Mouse (Mus musculus): ENCODE measurements around the gene Cenpp. TPM values are rescaled to one million over a fixed set of nuclear protein-coding genes. Genes with fewer than 3 reads are reported as not detected.

Gene Cenpp
- polyA plus RNA-seq, 1 experiment from 2014 or later, result 38.4 TPM

DNA sequence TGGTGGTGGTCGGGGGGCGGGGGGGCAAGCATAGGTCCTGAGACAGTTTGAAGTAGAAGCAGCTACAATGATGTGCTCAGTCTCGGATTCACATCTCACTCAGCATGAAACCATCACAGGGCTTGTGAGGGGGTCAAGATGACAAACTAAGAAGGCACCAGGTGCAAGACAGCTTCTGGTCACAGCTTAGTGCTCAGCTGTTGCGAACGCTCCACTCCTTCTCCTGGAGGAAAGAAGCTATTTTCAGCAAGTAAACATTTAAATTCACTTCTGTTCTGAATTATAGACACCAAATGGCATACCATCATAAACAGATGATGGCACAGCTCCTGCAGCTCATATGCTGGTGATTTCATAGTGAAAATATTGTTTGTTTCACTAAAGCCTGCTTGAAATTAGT lies 167.2 kb downstream of the Cenpp start:
- Histone ChIP-seq H3K9me3 (replicated peaks) (no peaks in the 10 kb centered on the region), H3K4me3 (no peak overlapping the region), H3K4me1 (no peaks in the 10 kb centered on the region), H3K27me3 (ENCODE audit: low read depth, poor library complexity, severe bottlenecking) (no peaks in the 10 kb centered on the region), H3K27ac (replicated peaks) (no peak overlapping the region), H3K36me3 (no peaks in the 10 kb centered on the region)
- WGBS, result 90% methylated on average over 5 of the region's 5 CpGs
- DNase-seq (ENCODE audit: low spot score), result no peak

DNA sequence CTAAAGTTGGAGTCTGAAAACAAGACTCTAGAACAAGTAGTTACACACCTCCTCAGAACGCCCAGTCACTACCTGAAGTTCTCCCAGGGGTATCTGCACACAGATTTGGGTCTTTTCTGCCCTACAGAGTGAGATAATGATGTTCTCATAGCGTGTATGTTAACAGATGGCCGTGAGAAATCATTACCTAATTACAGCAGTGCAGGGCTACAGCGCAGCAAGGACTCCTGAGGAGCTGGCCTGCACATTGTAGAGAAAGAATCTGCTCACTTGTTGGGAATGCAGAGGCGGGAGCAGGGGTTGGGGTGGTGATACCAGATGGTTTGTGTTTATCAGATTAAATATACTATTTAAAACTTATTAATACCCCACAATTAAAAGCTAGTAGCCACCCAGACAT lies 172.0 kb downstream of the Cenpp start:
- H3K27ac ChIP-seq (replicated peaks), result no peak overlapping the region
- no peaks in the 10 kb centered on the region for H3K9me3 ChIP-seq (replicated peaks)
- H3K27me3 ChIP-seq (ENCODE audit: low read depth, poor library complexity, severe bottlenecking), result no peaks in the 10 kb centered on the region
- no peaks in the 10 kb centered on the region for H3K36me3 ChIP-seq
- H3K4me1 ChIP-seq, result no peaks in the 10 kb centered on the region
- 86% methylated on average over 5 of the region's 5 CpGs for WGBS
- no peak for DNase-seq (ENCODE audit: low spot score)
- H3K4me3 ChIP-seq, result no peak overlapping the region

DNA sequence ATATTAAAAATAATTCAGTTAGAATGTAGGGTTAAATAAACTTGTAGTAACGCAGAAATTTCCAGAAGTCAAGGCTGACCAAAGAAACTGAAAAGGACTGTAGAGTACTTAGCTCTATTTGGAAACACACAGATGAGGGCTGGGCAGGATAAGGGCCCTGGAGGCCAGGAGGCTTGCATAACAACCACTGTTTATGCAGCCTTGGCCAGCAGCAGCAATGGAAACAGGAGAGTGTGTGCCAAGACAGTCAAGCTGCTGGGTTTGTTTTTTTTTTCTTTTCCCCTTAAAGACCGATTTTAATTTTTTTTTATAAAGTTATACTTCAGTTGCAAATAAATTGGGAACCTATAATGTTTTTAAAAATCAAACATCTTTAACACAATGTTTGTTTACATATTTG lies 172.5 kb downstream of the Cenpp start:
- Histone ChIP-seq H3K9me3 (replicated peaks) (no peaks in the 10 kb centered on the region), H3K4me3 (no peak overlapping the region), H3K27me3 (ENCODE audit: low read depth, poor library complexity, severe bottlenecking) (no peaks in the 10 kb centered on the region), H3K27ac (replicated peaks) (no peak overlapping the region), H3K4me1 (no peaks in the 10 kb centered on the region), H3K36me3 (no peaks in the 10 kb centered on the region)
- DNase-seq (ENCODE audit: low spot score), result no peak
- 83% methylated on average over 2 of the region's 2 CpGs for WGBS

DNA sequence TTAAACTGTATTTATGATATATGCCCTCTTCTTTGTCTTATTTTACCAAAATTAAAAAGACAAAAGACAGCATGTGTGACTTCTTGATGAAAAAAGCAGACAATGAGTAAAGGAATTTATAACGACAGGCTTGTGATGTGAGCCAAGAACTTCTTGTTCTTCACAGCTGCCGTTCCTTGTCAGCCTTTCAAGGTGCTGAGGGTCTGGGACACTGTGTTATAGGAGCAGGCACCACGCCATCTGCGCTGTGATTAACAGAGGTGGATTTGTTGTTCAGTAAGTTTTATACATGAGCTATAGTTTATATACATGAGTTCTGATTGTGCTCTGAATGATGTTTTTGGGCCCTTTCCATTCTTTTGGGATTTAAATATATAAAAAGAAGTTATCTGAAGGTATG lies 173.2 kb downstream of the Cenpp start:
- Histone ChIP-seq H3K4me3 (no peak overlapping the region), H3K9me3 (replicated peaks) (no peaks in the 10 kb centered on the region), H3K27me3 (ENCODE audit: low read depth, poor library complexity, severe bottlenecking) (no peaks in the 10 kb centered on the region), H3K36me3 (no peaks in the 10 kb centered on the region), H3K27ac (replicated peaks) (no peak overlapping the region), H3K4me1 (no peaks in the 10 kb centered on the region)
- 91% methylated on average over 4 of the region's 4 CpGs for WGBS
- no peak for DNase-seq (ENCODE audit: low spot score)

DNA sequence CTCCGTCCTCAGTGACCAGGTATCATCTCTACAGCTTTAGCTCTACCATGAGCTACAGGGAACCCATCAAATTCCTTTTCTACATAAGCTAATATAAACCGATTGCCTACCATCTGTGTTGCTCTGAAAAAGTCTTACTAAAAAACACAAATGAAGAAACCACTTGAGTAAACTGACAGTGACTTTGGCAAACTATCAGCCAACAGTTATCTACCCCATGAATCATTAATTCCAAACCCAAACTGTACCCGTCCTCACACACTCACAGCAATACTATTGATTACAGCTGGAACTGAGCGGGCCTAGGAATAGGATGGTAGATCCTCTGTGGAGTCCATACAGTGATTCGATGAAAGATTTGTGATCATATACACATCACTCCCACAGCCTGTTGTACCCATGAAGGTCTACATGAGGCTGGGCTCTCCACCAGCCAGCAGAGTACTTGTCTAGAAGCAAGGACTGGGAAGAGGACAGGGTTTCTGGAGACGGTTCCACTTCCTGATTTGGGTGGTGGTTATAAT lies 173.7 kb downstream of the Cenpp start:
- no peaks in the 10 kb centered on the region for H3K36me3 ChIP-seq
- DNase-seq (ENCODE audit: low spot score), result no peak
- no peak overlapping the region for H3K4me3 ChIP-seq
- H3K4me1 ChIP-seq, result no peaks in the 10 kb centered on the region
- no peak overlapping the region for H3K27ac ChIP-seq (replicated peaks)
- whole genome bisulfite sequencing, result 90% methylated on average over 6 of the region's 6 CpGs
- no peaks in the 10 kb centered on the region for H3K9me3 ChIP-seq (replicated peaks)
- H3K27me3 ChIP-seq (ENCODE audit: low read depth, poor library complexity, severe bottlenecking), result no peaks in the 10 kb centered on the region

DNA sequence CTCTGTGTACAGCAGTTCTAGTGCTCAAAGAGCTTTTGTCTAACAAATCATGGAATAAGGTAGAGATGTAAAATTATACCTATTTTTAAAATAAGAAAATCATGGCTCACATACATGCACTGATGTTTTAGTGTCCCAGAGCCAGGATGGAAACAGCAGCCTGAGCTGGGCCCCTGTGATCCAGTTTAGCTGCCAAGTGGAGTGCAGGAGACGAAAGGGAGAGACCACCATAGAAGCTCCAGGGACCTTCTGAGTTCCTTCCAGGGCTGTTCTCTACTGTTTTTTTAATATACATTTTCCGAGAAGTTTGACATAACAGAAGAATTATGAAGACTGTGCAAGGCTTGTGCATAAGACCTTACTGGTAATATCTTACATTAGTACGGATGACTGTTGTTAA lies 174.7 kb downstream of the Cenpp start:
- Histone ChIP-seq H3K9me3 (replicated peaks) (no peaks in the 10 kb centered on the region), H3K4me1 (no peaks in the 10 kb centered on the region), H3K27me3 (ENCODE audit: low read depth, poor library complexity, severe bottlenecking) (no peaks in the 10 kb centered on the region), H3K36me3 (no peaks in the 10 kb centered on the region), H3K27ac (replicated peaks) (no peak overlapping the region), H3K4me3 (no peak overlapping the region)
- no peak for DNase-seq (ENCODE audit: low spot score)
- 94% methylated on average over 3 of the region's 3 CpGs for WGBS

DNA sequence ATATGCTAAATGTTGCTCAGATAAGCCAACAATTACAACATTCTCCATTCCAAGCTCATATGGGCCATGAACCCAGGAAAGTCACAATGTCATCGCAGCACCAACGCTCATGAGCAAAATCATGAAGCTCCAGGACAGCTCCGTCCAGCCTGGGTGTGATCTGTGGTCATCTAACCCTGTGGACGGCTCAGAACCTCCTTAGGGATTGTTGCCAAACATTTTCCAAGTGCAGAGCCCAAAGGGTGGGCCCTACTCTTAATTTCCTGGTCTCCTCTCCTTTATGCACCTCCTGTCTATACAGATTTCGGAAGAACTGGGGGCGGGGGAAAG lies 179.9 kb downstream of the Cenpp start:
- Histone ChIP-seq H3K27ac (replicated peaks) (no peak overlapping the region), H3K4me1 (peaks cover 7% of the 10 kb centered on the region), H3K36me3 (no peaks in the 10 kb centered on the region; the same call in 1 of the 2 replicates), H3K4me3 (no peak overlapping the region), H3K9me3 (replicated peaks) (no peaks in the 10 kb centered on the region), H3K27me3 (ENCODE audit: low read depth, poor library complexity, severe bottlenecking) (no peaks in the 10 kb centered on the region)
- WGBS, result 93% methylated on average over 6 of the region's 6 CpGs
- no peak for DNase-seq (ENCODE audit: low spot score)

DNA sequence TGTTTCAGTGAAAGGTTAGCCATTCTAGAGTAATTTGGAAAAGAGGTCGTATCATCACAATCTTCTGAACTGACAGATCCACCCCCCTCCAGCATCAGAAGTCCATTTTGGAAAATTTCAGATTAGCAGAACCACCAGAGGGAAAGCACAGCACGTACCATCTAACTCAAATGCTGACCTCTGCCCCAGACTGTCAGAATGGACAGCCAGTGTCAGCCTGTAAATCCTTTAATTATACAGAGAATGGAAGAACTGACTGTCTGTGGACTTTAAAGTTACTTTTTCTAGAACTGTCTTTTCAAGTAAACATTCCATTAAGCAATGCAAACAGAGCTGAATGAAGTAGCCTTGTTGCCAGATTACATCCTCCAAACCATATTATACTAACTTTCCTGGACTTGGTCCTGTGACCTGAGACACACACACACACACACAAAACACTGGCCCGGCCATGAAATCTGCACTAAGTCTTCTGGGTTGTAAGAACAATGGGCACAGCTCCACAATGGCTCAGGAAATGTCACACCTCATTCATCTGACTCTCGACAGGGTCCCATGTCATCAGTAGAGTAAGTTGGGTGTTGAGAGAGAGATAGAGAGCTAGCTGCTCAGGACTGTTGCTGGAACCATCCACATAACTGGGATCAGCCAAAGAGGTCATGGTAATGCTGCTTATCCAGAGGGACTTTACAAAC lies 180.5 kb downstream of the Cenpp start:
- no peaks in the 10 kb centered on the region for H3K9me3 ChIP-seq (replicated peaks)
- no peak for DNase-seq (ENCODE audit: low spot score)
- H3K27me3 ChIP-seq (ENCODE audit: low read depth, poor library complexity, severe bottlenecking), result no peaks in the 10 kb centered on the region
- H3K36me3 ChIP-seq, result no peaks in the 10 kb centered on the region; the same call in 1 of the 2 replicates
- H3K4me3 ChIP-seq, result no peak overlapping the region
- H3K4me1 ChIP-seq, result peaks cover 7% of the 10 kb centered on the region
- no peak overlapping the region for H3K27ac ChIP-seq (replicated peaks)
- WGBS, result 69% methylated on average over 4 of the region's 4 CpGs

DNA sequence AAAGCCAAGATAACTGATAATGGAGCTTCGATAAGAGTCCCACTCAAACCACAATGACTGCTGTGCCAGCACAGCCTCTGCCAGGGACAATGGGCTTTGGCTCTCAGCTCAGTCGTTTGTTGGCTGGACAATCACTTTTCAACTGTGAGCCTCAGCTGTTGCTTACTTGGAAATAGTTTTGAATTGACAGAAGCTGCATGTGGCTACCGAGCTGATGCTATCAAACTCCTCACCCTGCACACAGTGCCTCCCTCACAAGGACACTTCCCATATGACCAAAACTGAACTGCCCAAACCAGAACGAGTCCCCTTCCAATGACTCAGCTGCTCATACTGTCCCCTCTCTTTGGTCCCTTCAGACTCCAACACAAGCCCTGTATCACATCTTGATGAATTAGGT lies 181.8 kb downstream of the Cenpp start:
- H3K27ac ChIP-seq (replicated peaks), result no peak overlapping the region
- H3K9me3 ChIP-seq (replicated peaks), result no peaks in the 10 kb centered on the region
- H3K4me3 ChIP-seq, result no peak overlapping the region
- H3K27me3 ChIP-seq (ENCODE audit: low read depth, poor library complexity, severe bottlenecking), result no peaks in the 10 kb centered on the region
- peaks cover under 1% of the 10 kb centered on the region for H3K36me3 ChIP-seq
- 88% methylated on average over 4 of the region's 4 CpGs for WGBS
- H3K4me1 ChIP-seq, result peaks cover 7% of the 10 kb centered on the region
- no peak for DNase-seq (ENCODE audit: low spot score)

DNA sequence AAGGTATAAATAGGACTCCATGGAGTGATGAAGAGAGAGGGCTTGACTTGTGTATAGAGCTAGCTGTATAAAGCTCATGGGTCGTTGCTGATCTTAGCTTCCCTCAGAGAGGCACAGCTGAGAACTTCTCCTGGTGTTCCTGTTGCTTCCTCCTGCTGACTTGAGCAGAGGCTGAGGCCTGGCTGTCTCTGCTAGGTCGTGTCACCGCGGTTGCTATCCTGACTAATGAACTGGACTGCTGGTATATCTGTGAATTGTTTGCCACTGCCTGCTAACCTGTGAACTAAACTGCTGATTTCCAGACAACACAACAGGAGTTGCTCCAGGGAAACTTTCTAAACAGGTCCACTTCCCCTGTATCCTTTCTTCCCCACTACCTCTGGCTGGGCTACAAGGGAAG lies 182.3 kb downstream of the Cenpp start:
- Histone ChIP-seq H3K27me3 (ENCODE audit: low read depth, poor library complexity, severe bottlenecking) (no peaks in the 10 kb centered on the region), H3K4me1 (peaks cover 7% of the 10 kb centered on the region), H3K27ac (replicated peaks) (no peak overlapping the region), H3K9me3 (replicated peaks) (no peaks in the 10 kb centered on the region), H3K4me3 (no peak overlapping the region), H3K36me3 (peaks cover 5% of the 10 kb centered on the region)
- no peak for DNase-seq (ENCODE audit: low spot score)
- 90% methylated on average over 4 of the region's 4 CpGs for WGBS

DNA sequence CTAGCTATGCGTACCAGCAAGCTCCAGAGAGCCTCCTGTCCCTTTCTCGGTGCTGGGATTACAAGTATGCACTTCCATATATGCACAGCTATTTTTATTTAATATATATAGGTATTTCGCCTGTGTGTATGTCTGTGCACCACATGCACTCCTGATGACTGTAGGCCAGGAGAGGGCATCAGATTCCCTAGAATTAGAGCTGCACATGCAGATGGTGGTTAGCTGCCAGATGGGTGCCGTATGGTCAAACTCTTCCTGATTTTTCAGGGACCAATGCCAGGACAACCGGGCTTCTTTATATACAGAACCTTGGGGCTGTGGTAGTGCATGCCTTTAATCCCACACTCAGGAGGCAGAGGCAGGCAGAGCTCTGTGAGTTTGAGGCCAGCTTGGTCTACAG lies 183.6 kb downstream of the Cenpp start:
- no peak overlapping the region for H3K27ac ChIP-seq (replicated peaks)
- H3K9me3 ChIP-seq (replicated peaks), result no peaks in the 10 kb centered on the region
- DNase-seq (ENCODE audit: low spot score), result no peak
- no peak overlapping the region for H3K4me3 ChIP-seq
- 95% methylated on average over 5 of the region's 5 CpGs for WGBS
- no peaks in the 10 kb centered on the region for H3K27me3 ChIP-seq (ENCODE audit: low read depth, poor library complexity, severe bottlenecking)
- H3K4me1 ChIP-seq, result peaks cover 7% of the 10 kb centered on the region
- H3K36me3 ChIP-seq, result peaks cover 18% of the 10 kb centered on the region

DNA sequence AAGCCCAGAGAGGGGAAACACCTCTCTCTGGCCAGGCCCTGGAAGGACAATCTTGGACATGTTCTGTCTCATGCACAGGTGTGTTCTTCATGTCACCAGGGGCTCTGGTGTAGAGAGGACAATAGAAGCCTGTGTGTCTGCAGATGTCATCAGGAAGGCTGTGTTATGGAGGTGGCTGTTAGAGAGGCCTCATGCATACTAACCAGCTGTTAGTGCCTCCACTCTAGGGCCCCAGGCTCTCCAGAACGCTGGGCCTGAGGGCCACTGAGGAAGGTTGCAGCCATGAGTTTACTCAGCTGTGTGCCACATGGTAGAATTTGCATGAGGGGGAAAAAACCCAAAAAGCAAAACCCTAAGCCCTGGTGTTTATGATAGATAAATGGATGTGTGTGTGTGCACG lies 185.0 kb downstream of the Cenpp start:
- no peak for DNase-seq (ENCODE audit: low spot score)
- Histone ChIP-seq H3K9me3 (replicated peaks) (no peaks in the 10 kb centered on the region), H3K27me3 (ENCODE audit: low read depth, poor library complexity, severe bottlenecking) (no peaks in the 10 kb centered on the region), H3K4me1 (peaks cover 7% of the 10 kb centered on the region), H3K36me3 (peaks cover 31% of the 10 kb centered on the region), H3K4me3 (no peak overlapping the region), H3K27ac (replicated peaks) (no peak overlapping the region)
- 80% methylated on average over 2 of the region's 2 CpGs for WGBS

DNA sequence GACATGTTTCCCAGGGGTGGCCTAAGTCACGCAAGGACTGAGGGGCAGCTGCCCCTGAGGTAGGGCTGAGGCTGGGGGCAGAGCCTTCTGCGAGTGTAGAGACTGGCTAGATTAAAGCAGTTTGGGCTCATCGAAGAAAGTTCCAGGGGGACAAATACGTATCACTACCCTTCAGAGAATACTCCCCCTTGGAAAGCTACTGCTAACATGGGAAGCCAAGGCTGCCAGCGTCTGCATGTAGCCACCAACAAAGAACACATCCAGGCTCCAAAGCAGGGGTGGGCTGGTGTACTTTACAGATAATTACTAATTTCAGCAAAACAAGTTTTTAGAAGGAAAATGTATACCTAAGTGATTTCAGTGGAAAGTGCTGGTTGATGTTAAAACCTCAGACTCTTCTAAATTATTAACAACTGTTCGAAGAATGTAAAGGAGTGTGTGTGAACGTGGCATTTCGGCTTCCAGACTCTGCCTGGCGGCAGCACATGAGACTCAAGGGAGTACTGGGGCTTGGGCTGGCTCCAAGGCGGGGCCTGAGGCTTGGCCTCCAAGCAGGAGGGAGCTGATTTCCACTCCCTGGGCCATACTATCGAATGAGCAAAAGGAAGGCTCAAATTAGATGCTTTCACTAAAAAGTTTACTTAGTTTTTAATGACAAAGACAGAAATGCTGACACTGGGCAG lies 186.1 kb downstream of the Cenpp start:
- H3K36me3 ChIP-seq, result peaks cover 41% of the 10 kb centered on the region
- no peaks in the 10 kb centered on the region for H3K9me3 ChIP-seq (replicated peaks)
- 79% methylated on average over 11 of the region's 11 CpGs for WGBS
- no peaks in the 10 kb centered on the region for H3K27me3 ChIP-seq (ENCODE audit: low read depth, poor library complexity, severe bottlenecking)
- DNase-seq (ENCODE audit: low spot score), result no peak
- no peak overlapping the region for H3K4me3 ChIP-seq
- H3K4me1 ChIP-seq, result no peaks in the 10 kb centered on the region
- no peak overlapping the region for H3K27ac ChIP-seq (replicated peaks)

All from midbrain, embryonic 10.5 days (tissue).